Mouse (Mus musculus): Measurements from ENCODE around the gene Sh3bp2.

- TF ChIP-seq CTCF (IDR thresholded peaks at IDR 0.05; ENCODE audit: low read depth, low read length) (no peak), POLR2A (IDR thresholded peaks at IDR 0.05; ENCODE audit: borderline replicate concordance, low read depth, low read length) (no peak)
These were observed 62.2 kb downstream of the Sh3bp2 start for GRCm38 (mm10) chr5:34587881-34588280.
